8 mouse cellular contexts compared by ENCODE assay signal in the genomic region with DNA sequence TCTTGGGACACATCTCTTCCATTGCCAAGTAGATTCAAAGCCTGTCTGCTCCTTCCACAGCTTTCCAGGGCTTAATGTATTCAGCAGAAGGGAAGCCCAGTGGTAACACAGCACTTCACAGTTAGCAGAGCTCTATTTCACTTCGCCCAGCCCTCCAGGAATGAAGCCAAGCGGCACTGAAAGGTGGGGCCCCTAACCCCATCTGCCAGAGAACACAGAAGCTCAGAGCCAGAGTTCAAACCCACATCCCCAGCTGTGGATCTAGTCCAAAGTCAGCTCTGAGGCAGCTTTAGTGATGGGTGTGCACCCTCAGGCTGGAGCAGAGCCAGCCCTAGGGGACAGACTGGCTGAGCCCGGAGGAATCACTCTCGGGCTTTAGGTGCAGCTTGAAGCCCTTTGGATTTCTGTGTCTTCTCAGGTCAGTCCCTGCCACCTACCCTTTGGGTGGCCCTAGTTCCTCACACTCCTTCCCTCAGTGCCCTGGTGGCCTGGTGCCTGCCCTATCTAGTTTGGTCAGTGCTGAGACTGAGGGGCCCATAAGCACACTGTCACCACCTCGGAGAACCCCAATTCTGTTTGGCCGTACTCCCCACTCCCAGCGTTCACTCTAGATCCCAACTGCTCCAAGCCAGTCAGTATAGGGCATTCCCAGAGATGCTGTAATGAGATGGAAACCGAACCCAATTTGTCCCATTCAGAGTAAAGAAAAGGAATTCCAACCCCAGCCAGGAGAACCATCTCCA. TPM values are rescaled to one million over a fixed set of nuclear protein-coding genes. Genes with fewer than 3 reads are reported as not detected.
DNase-seq lines count a peak whose midpoint lies in the region; ATAC-seq lines count a peak whose summit lies in the region.

No protein-coding gene starts in this region.

- H3K9me3 ChIP-seq in embryonic facial prominence, embryonic 13.5 days, result no peaks in the 10 kb centered on the region

- peak overlapping the region; percentile 30; the same call in 1 of the 2 replicates for H3K4me2 ChIP-seq in embryonic facial prominence, embryonic 13.5 days

- no peak for ATAC-seq in embryonic facial prominence, embryonic 13.5 days (ENCODE audit: insufficient number of reproducible peaks, insufficient read depth, low FRiP score, low TSS enrichment, low read depth)
- no peak for ATAC-seq in inflammation-experienced regulatory T-cells, adult 6 months

- no peak overlapping the region for H3K9ac ChIP-seq in embryonic facial prominence, embryonic 13.5 days

- intact Hi-C loops in heart, postnatal 25 days (cut with DNase I), result loop anchor here (2.0 to 5.0 kb wide), 2 partner anchors 24 to 36 kb away; partner anchors contain the start of gene Lrrc32

- H3K27me3 ChIP-seq in embryonic facial prominence, embryonic 13.5 days, result no peaks in the 10 kb centered on the region

- WGBS in embryonic facial prominence, embryonic 13.5 days, result 72% methylated on average over 8 of the region's 8 CpGs
- WGBS in large intestine, adult 2 months, result 47% methylated on average over 8 of the region's 8 CpGs

- H3K4me3 ChIP-seq in embryonic facial prominence, embryonic 13.5 days, result no peak overlapping the region

- DNase-seq in adrenal gland, postnatal 10 days, result peak; percentile 44
- no peak for DNase-seq in adrenal gland, adult 8-10 months
- DNase-seq in heart, postnatal 25 days (ENCODE audit: low spot score), result peak; percentile 78
- peak; percentile 19 for DNase-seq in large intestine, adult 2 months (ENCODE audit: low read depth, low spot score)
- peak; percentile 72 for DNase-seq in thymus, postnatal 14 days
- DNase-seq in T-cell, adult 2 months (ENCODE audit: low spot score), result no peak

- peak overlapping the region; percentile 81 for H3K27ac ChIP-seq in embryonic facial prominence, embryonic 13.5 days

- H3K36me3 ChIP-seq in embryonic facial prominence, embryonic 13.5 days, result no peaks in the 10 kb centered on the region

- peaks cover 32% of the 10 kb centered on the region for H3K4me1 ChIP-seq in embryonic facial prominence, embryonic 13.5 days

RNA-seq across cellular contexts. Expression of gene Lrrc32, which starts 34.2 kb away (rescaled TPM):
- 10 to 100 TPM; 15.2 to 17.3 TPM for total RNA-seq in adrenal gland, postnatal 10 days (2021)
- 10 to 100 TPM; 17.4 to 34.0 (median 28.1) TPM for total RNA-seq in adrenal gland, adult 8-10 months (2022)
- polyA plus RNA-seq in embryonic facial prominence, embryonic 13.5 days (2015; fragmentation: Nextera tagmentation; extraction: Ambion mirVana), result 3.9 and 4.0 TPM in 2 replicates
- total RNA-seq in heart, postnatal 25 days (2021), result 10 to 100 TPM; 10.7 to 11.4 TPM
- polyA plus RNA-seq in large intestine, adult 2 months (2012; rRNA removed), result 10.6 and 21.3 TPM in 2 replicates
- 10 to 100 TPM; 13.6 to 50.0 (median 44.7) TPM for polyA plus RNA-seq in inflammation-experienced regulatory T-cells, adult 6 months (2017; shearing (Covaris generic))

Comparison
In these comparisons a context has a peak if more than half of its experiments do, and no peak if none do; other contexts are left out.
1. DNase-seq: peak in adrenal gland, postnatal 10 days (single experiment), heart, postnatal 25 days (single experiment), large intestine, adult 2 months (single experiment) and thymus, postnatal 14 days (single experiment); none in adrenal gland, adult 8-10 months (single experiment) and T-cell, adult 2 months (single experiment).